Mouse (Mus musculus): Measurements from ENCODE around the gene Mfsd12.

GRCm38 (mm10) chr10:81322444-81322843 lies 34.8 kb upstream of the Mfsd12 start:
- no peak for TF ChIP-seq CTCF (IDR thresholded peaks at IDR 0.05; ENCODE audit: low read depth)
- no peak for TF ChIP-seq EP300 (optimal IDR thresholded peaks at IDR 0.05)
